ENCODE assay signal across 8 mouse cellular contexts in genomic region chr17:87283055-87283754, GRCm38 (mm10). TPM values are rescaled to one million over a fixed set of nuclear protein-coding genes. Genes with fewer than 3 reads are reported as not detected.
A peak's percentile ranks its signal among the peaks of the same experiment; 100 is the strongest.
DNase-seq lines count a peak whose midpoint lies in the region; ATAC-seq and TF ChIP-seq lines count a peak whose summit lies in the region.

No protein-coding gene starts in this region.

- H3K9me3 ChIP-seq in forebrain, postnatal 0 days (ENCODE audit: low read length): no peaks in the 10 kb centered on the region
- no peaks in the 10 kb centered on the region for H3K9me3 ChIP-seq in liver, postnatal 0 days (ENCODE audit: low read length)
- no peaks in the 10 kb centered on the region for H3K9me3 ChIP-seq in neural tube, embryonic 13.5 days

- peak overlapping the region; percentile 72 for H3K9ac ChIP-seq in forebrain, postnatal 0 days
- H3K9ac ChIP-seq in liver, postnatal 0 days (replicated peaks): peak overlapping the region; percentile 97
- peak overlapping the region; percentile 81 for H3K9ac ChIP-seq in neural tube, embryonic 13.5 days

- no peak; the same call in 1 of the 2 replicates for ATAC-seq in forebrain, postnatal 0 days
- peak; percentile 43 for ATAC-seq in liver, postnatal 0 days
- peak; percentile 76 for ATAC-seq in neural tube, embryonic 13.5 days (ENCODE audit: low read depth)

- peak; percentile 36 to 79 for DNase-seq in urinary bladder, adult 18-20 months (ENCODE audit: low spot score in 2 of 2)
- DNase-seq in urinary bladder, postnatal 10 days (ENCODE audit: low spot score): no peak
- peak; percentile 47 to 60 for DNase-seq in cerebellum, adult 2 months
- DNase-seq in forebrain, postnatal 0 days: no peak
- peak; percentile 73 for DNase-seq in kidney, adult 2 months
- peak; percentile 70 for DNase-seq in liver, postnatal 0 days
- DNase-seq in urinary bladder, postnatal 25 days (ENCODE audit: low spot score): peak; percentile 53

- whole genome bisulfite sequencing in cerebellum, adult 2 months: 1% methylated on average over 56 of the region's 56 CpGs
- 1% methylated on average over 56 of the region's 56 CpGs for WGBS in forebrain, postnatal 0 days
- under 1% methylated on average over 56 of the region's 56 CpGs for WGBS in kidney, adult 2 months
- under 1% methylated on average over 49 of the region's 56 CpGs for WGBS in liver, postnatal 0 days (ENCODE audit: insufficient replicate concordance)
- WGBS in neural tube, embryonic 13.5 days: under 1% methylated on average over 53 of the region's 56 CpGs

- H3K4me1 ChIP-seq in cerebellum, adult 2 months (ENCODE audit: control insufficient read depth, insufficient read depth, low read length): no peaks in the 10 kb centered on the region; the same call in 1 of the 2 replicates
- H3K4me1 ChIP-seq in forebrain, postnatal 0 days (ENCODE audit: insufficient read depth): 0 out of 2 replicates have a peak, but pooled peaks cover 6% of the 10 kb centered on the region
- H3K4me1 ChIP-seq in kidney, adult 2 months (ENCODE audit: control insufficient read depth, insufficient read depth, low read length): peaks cover 30% of the 10 kb centered on the region; the same call in 1 of the 2 replicates
- H3K4me1 ChIP-seq in liver, postnatal 0 days (ENCODE audit: insufficient read depth): peaks cover 54% of the 10 kb centered on the region
- H3K4me1 ChIP-seq in neural tube, embryonic 13.5 days (replicated peaks): peaks cover 40% of the 10 kb centered on the region

- peak overlapping the region; percentile 49 for H3K4me3 ChIP-seq in cerebellum, adult 2 months (replicated peaks; ENCODE audit: insufficient read depth, low read depth, low read length)
- peak overlapping the region; percentile 67 for H3K4me3 ChIP-seq in forebrain, postnatal 0 days (ENCODE audit: low read depth, low read length)
- peak overlapping the region; percentile 97 for H3K4me3 ChIP-seq in kidney, adult 2 months (ENCODE audit: insufficient read depth, low read depth, low read length)
- peak overlapping the region; percentile 88 for H3K4me3 ChIP-seq in liver, postnatal 0 days (ENCODE audit: low read depth, low read length)
- H3K4me3 ChIP-seq in neural tube, embryonic 13.5 days: peak overlapping the region; percentile 69

- H3K4me2 ChIP-seq in forebrain, postnatal 0 days (ENCODE audit: low read depth): peak overlapping the region; percentile 93
- peak overlapping the region; percentile 99 for H3K4me2 ChIP-seq in liver, postnatal 0 days (ENCODE audit: low read depth, low read length)
- H3K4me2 ChIP-seq in neural tube, embryonic 13.5 days: peak overlapping the region; percentile 94

- H3K27me3 ChIP-seq in cerebellum, adult 2 months (ENCODE audit: control insufficient read depth, insufficient read depth, low read length): no peaks in the 10 kb centered on the region
- peaks cover 10% of the 10 kb centered on the region; the same call in 1 of the 2 replicates for H3K27me3 ChIP-seq in forebrain, postnatal 0 days (ENCODE audit: insufficient read depth, low read length)
- H3K27me3 ChIP-seq in kidney, adult 2 months (replicated peaks; ENCODE audit: control insufficient read depth, insufficient read depth, low read length): no peaks in the 10 kb centered on the region
- H3K27me3 ChIP-seq in liver, postnatal 0 days (ENCODE audit: insufficient read depth, low read length): no peaks in the 10 kb centered on the region
- H3K27me3 ChIP-seq in neural tube, embryonic 13.5 days: peaks cover 40% of the 10 kb centered on the region

- TF ChIP-seq POLR2A in cerebellum, adult 2 months (IDR thresholded peaks at IDR 0.05; ENCODE audit: borderline replicate concordance, insufficient read depth, low read length): no peak
- TF ChIP-seq POLR2A in kidney, adult 2 months (IDR thresholded peaks at IDR 0.05; ENCODE audit: low read depth, low read length): no peak

- H3K36me3 ChIP-seq in forebrain, postnatal 0 days (ENCODE audit: insufficient read depth): no peaks in the 10 kb centered on the region
- no peaks in the 10 kb centered on the region for H3K36me3 ChIP-seq in kidney, adult 2 months (ENCODE audit: control insufficient read depth, insufficient read depth, low read length)
- H3K36me3 ChIP-seq in liver, postnatal 0 days (replicated peaks; ENCODE audit: insufficient read depth, low read length): no peaks in the 10 kb centered on the region; the same call in 1 of the 2 replicates
- no peaks in the 10 kb centered on the region for H3K36me3 ChIP-seq in neural tube, embryonic 13.5 days

- no peak for TF ChIP-seq CTCF in cerebellum, adult 2 months (IDR thresholded peaks at IDR 0.05; ENCODE audit: borderline replicate concordance, insufficient read depth, low read depth, low read length)
- TF ChIP-seq CTCF in forebrain, postnatal 0 days (IDR thresholded peaks at IDR 0.05; ENCODE audit: low read depth): no peak; the same call in 1 of the 2 replicates
- TF ChIP-seq CTCF in kidney, adult 2 months (conservative IDR thresholded peaks at IDR 0.05; ENCODE audit: insufficient read depth, insufficient read length, low read depth, low read length): no peak
- no peak for TF ChIP-seq CTCF in liver, postnatal 0 days (IDR thresholded peaks at IDR 0.05; ENCODE audit: low read depth)

- no peak overlapping the region for H3K27ac ChIP-seq in cerebellum, adult 2 months (ENCODE audit: insufficient read depth, low read length)
- peak overlapping the region; percentile 40; the same call in 1 of the 2 replicates for H3K27ac ChIP-seq in forebrain, postnatal 0 days (ENCODE audit: low read depth, low read length)
- peak overlapping the region; percentile 68 for H3K27ac ChIP-seq in kidney, adult 2 months (ENCODE audit: insufficient read depth, low read depth, low read length)
- peak overlapping the region; percentile 99 for H3K27ac ChIP-seq in liver, postnatal 0 days (ENCODE audit: low read depth)
- H3K27ac ChIP-seq in neural tube, embryonic 13.5 days (replicated peaks): peak overlapping the region; percentile 86

- no peak for TF ChIP-seq EP300 in liver, postnatal 0 days (IDR thresholded peaks at IDR 0.05; ENCODE audit: low read depth)

RNA-seq across cellular contexts. Expression of gene Ttc7, which starts 0.5 kb away (rescaled TPM):
- 5.9 and 6.3 TPM in 2 replicates for polyA plus RNA-seq in cerebellum, adult 2 months (2012; rRNA removed)
- total RNA-seq in forebrain, postnatal 0 days (2014; rRNA removed): 6.1 and 6.4 TPM in 2 replicates
- 7.0 and 7.5 TPM in 2 replicates for polyA plus RNA-seq in forebrain, postnatal 0 days (2015; fragmentation: Nextera tagmentation; extraction: Ambion mirVana)
- polyA plus RNA-seq in kidney, adult 2 months (2012; rRNA removed): 68.6 and 81.9 TPM in 2 replicates
- 10.1 and 12.1 TPM in 2 replicates for polyA plus RNA-seq in liver, postnatal 0 days (2015; fragmentation: Nextera tagmentation; extraction: Ambion mirVana)
- polyA plus RNA-seq in neural tube, embryonic 13.5 days (2015; fragmentation: Nextera tagmentation; extraction: Ambion mirVana): 4.0 and 4.9 TPM in 2 replicates

RNA-seq across cellular contexts. Expression of gene Mcfd2, which starts 17.5 kb away (rescaled TPM):
- 59.6 and 64.8 TPM in 2 replicates for polyA plus RNA-seq in cerebellum, adult 2 months (2012; rRNA removed)
- total RNA-seq in forebrain, postnatal 0 days (2014; rRNA removed): 35.0 and 42.5 TPM in 2 replicates
- polyA plus RNA-seq in forebrain, postnatal 0 days (2015; fragmentation: Nextera tagmentation; extraction: Ambion mirVana): 37.9 and 40.7 TPM in 2 replicates
- polyA plus RNA-seq in kidney, adult 2 months (2012; rRNA removed): 159 and 170 TPM in 2 replicates
- 139 and 148 TPM in 2 replicates for polyA plus RNA-seq in liver, postnatal 0 days (2015; fragmentation: Nextera tagmentation; extraction: Ambion mirVana)
- 45.4 and 51.5 TPM in 2 replicates for polyA plus RNA-seq in neural tube, embryonic 13.5 days (2015; fragmentation: Nextera tagmentation; extraction: Ambion mirVana)

Comparison
In these comparisons a context has a peak if more than half of its experiments do, and no peak if none do; other contexts are left out.
1. DNase-seq: peak in urinary bladder, adult 18-20 months (2 of 2), cerebellum, adult 2 months (2 of 2), kidney, adult 2 months (single experiment), liver, postnatal 0 days (single experiment) and urinary bladder, postnatal 25 days (single experiment); none in urinary bladder, postnatal 10 days (single experiment) and forebrain, postnatal 0 days (single experiment).
2. Peak in every context shown above with its lines, with median percentiles within 50 percentile points of each other: H3K4me3 ChIP-seq, H3K4me2 ChIP-seq and H3K9ac ChIP-seq.